Mouse (Mus musculus) megakaryocyte, embryonic 14.5 days (primary cell): ENCODE measurements at regions not wholly inside any gene's neighbourhood (a gene's known extent, or its start where the extent isn't known, plus 50 kb on each side); places are given as distances from the start of the nearest gene placed in this dataset.
"Not testable (repeated sequence)": the region's sequence is repeated elsewhere in the genome, so short reads cannot be mapped to it uniquely, and the experiment has no call there.

Experiments used
- H3K27me3 ChIP-seq: replicated peaks from 2 replicates; pipeline ENCODE3; 2012; ENCODE audit warnings: inconsistent platforms
- H3K36me3 ChIP-seq: replicated peaks from 2 replicates; pipeline ENCODE3; 2012; ENCODE audit warnings: low read length, inconsistent platforms, mixed read lengths
- H3K4me1 ChIP-seq: 2 replicates; pipeline ENCODE4 v1.6.1; 2012; ENCODE audit warnings: inconsistent platforms
- H3K4me3 ChIP-seq: replicated peaks from 2 replicates; pipeline ENCODE3; 2012; ENCODE audit warnings: moderate library complexity, mild to moderate bottlenecking, inconsistent platforms
- H3K9me3 ChIP-seq: 2 replicates; pipeline ENCODE4 v1.6.1; 2012; ENCODE audit warnings: inconsistent platforms
- FLI1 ChIP-seq: IDR thresholded peaks from 2 replicates; pipeline ENCODE4 v1.6.1; 2012; ENCODE audit warnings: low read length, inconsistent platforms, mixed read lengths
- GATA1 ChIP-seq: IDR thresholded peaks from 3 replicates; pipeline ENCODE4 v1.6.1; 2012; ENCODE audit warnings: mixed read lengths, low read length, inconsistent platforms, borderline replicate concordance

GRCm38 (mm10) chr14:114485781-114486180, 606.2 kb upstream of the Gpc5 start:
- H3K4me1 ChIP-seq: no peaks in the 10 kb centered on the region
- H3K9me3 ChIP-seq: peaks cover 6% of the 10 kb centered on the region; the same call in 1 of the 2 replicates
- no peak for TF ChIP-seq FLI1
- TF ChIP-seq GATA1: no peak
- no peak overlapping the region for H3K4me3 ChIP-seq
- no peaks in the 10 kb centered on the region for H3K36me3 ChIP-seq
- no peaks in the 10 kb centered on the region for H3K27me3 ChIP-seq

GRCm38 (mm10) chr14:114493371-114493770, 598.6 kb upstream of the Gpc5 start:
- not testable (repeated sequence) for H3K4me1 ChIP-seq, H3K27me3 ChIP-seq, H3K36me3 ChIP-seq, H3K4me3 ChIP-seq
- H3K9me3 ChIP-seq: peaks cover 13% of the 10 kb centered on the region

GRCm38 (mm10) chr14:114504976-114505375, 587.0 kb upstream of the Gpc5 start:
- no peak overlapping the region for H3K4me3 ChIP-seq
- no peaks in the 10 kb centered on the region; the same call in 1 of the 2 replicates for H3K9me3 ChIP-seq
- no peaks in the 10 kb centered on the region for H3K4me1 ChIP-seq
- TF ChIP-seq GATA1 (no peak), FLI1 (no peak)
- H3K27me3 ChIP-seq: no peaks in the 10 kb centered on the region
- no peaks in the 10 kb centered on the region for H3K36me3 ChIP-seq

- TF ChIP-seq FLI1 (no peak), GATA1 (no peak)
- Histone ChIP-seq H3K27me3 (no peaks in the 10 kb centered on the region), H3K4me1 (no peaks in the 10 kb centered on the region)
These were observed 543.9 kb upstream of the Gpc5 start for GRCm38 (mm10) chr14:114547910-114548680.

GRCm38 (mm10) chr14:114549101-114549500, 542.9 kb upstream of the Gpc5 start:
- Histone ChIP-seq H3K27me3 (no peaks in the 10 kb centered on the region), H3K4me3 (no peak overlapping the region), H3K4me1 (no peaks in the 10 kb centered on the region), H3K36me3 (no peaks in the 10 kb centered on the region), H3K9me3 (peaks cover 5% of the 10 kb centered on the region)
- TF ChIP-seq FLI1 (no peak), GATA1 (no peak)

More at GRCm38 (mm10) chr14:114547910-114548680, 543.9 kb upstream of the Gpc5 start:
- no peak overlapping the region for H3K4me3 ChIP-seq
- H3K36me3 ChIP-seq: no peaks in the 10 kb centered on the region
- H3K9me3 ChIP-seq: peaks cover 5% of the 10 kb centered on the region

- TF ChIP-seq FLI1 (no peak), GATA1 (no peak)
- Histone ChIP-seq H3K27me3 (no peaks in the 10 kb centered on the region), H3K4me1 (no peaks in the 10 kb centered on the region), H3K36me3 (no peaks in the 10 kb centered on the region), H3K9me3 (no peaks in the 10 kb centered on the region), H3K4me3 (no peak overlapping the region)
These were observed 525.5 kb upstream of the Gpc5 start for GRCm38 (mm10) chr14:114566411-114567030.

- Histone ChIP-seq H3K27me3 (no peaks in the 10 kb centered on the region), H3K36me3 (no peaks in the 10 kb centered on the region), H3K4me3 (no peak overlapping the region), H3K9me3 (no peaks in the 10 kb centered on the region), H3K4me1 (no peaks in the 10 kb centered on the region)
- TF ChIP-seq FLI1 (no peak), GATA1 (no peak)
These were observed 524.2 kb upstream of the Gpc5 start for GRCm38 (mm10) chr14:114567673-114568309.

- no peak overlapping the region for H3K4me3 ChIP-seq
- TF ChIP-seq FLI1: no peak
- no peak for TF ChIP-seq GATA1
- no peaks in the 10 kb centered on the region for H3K36me3 ChIP-seq
- H3K4me1 ChIP-seq: no peaks in the 10 kb centered on the region
- H3K27me3 ChIP-seq: no peaks in the 10 kb centered on the region
- peaks cover under 1% of the 10 kb centered on the region; the same call in 1 of the 2 replicates for H3K9me3 ChIP-seq
These were observed 504.5 kb upstream of the Gpc5 start for GRCm38 (mm10) chr14:114587367-114588064.

- H3K9me3 ChIP-seq: 0 out of 2 replicates have a peak, but pooled peaks cover 4% of the 10 kb centered on the region
- H3K36me3 ChIP-seq: no peaks in the 10 kb centered on the region
- no peak for TF ChIP-seq GATA1
- TF ChIP-seq FLI1: no peak
- H3K27me3 ChIP-seq: no peaks in the 10 kb centered on the region
- no peak overlapping the region for H3K4me3 ChIP-seq
- H3K4me1 ChIP-seq: no peaks in the 10 kb centered on the region
These were observed 482.7 kb upstream of the Gpc5 start for GRCm38 (mm10) chr14:114609296-114609695.

- Histone ChIP-seq H3K27me3 (no peaks in the 10 kb centered on the region), H3K9me3 (0 out of 2 replicates have a peak, but pooled peaks cover 4% of the 10 kb centered on the region), H3K4me1 (no peaks in the 10 kb centered on the region), H3K4me3 (no peak overlapping the region), H3K36me3 (no peaks in the 10 kb centered on the region)
- TF ChIP-seq FLI1: no peak
- TF ChIP-seq GATA1: no peak
These were observed 479.6 kb upstream of the Gpc5 start for GRCm38 (mm10) chr14:114612400-114612799.
